Mouse (Mus musculus) kidney, adult 2 months (tissue): ENCODE measurements at regions not wholly inside any gene's neighbourhood (a gene's known extent, or its start where the extent isn't known, plus 50 kb on each side); places are given as distances from the start of the nearest gene placed in this dataset.

ENCODE experiments used
- CTCF ChIP-seq: fragments of 200-500 bp; conservative IDR thresholded peaks from 2 replicates; pipeline ENCODE4 v1.5.1; 2011; ENCODE audit warnings: low read depth, mild to moderate bottlenecking, control low read depth, low read length, moderate library complexity, mixed read lengths; ENCODE audit not compliant: insufficient read depth, insufficient read length
- POLR2A ChIP-seq: fragments of 200-500 bp; IDR thresholded peaks from one replicate; pipeline ENCODE4 v1.6.1; 2011; ENCODE audit warnings: low read depth, low read length, control low read depth

DNA sequence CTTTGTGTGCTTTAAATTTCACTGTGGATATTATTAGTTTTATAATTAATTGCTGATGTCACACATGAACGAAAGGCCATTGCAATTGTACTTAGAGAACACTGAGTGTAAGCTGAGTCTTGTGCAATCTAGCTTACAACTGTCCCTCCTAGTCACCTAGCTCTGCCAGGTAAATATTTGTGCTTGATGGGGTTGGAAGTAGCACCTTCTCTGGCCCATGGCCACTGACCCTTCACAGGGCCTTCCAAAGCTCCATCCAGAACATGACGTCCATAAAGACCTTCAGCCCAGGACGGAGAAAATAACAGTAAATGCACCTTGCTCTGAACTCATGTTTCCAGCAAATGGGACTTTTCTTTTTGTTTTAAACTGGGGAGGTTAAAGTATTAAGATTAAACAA is 576.0 kb downstream of the Nedd1 start:
- no peak for TF ChIP-seq CTCF
- TF ChIP-seq POLR2A = no peak
